Mouse (Mus musculus) CD8-positive naive resting alpha-beta T cell, adult 2 months (primary cell): ENCODE measurements around the gene Prim2.

Experiments used
- DNase-seq, 2 experiments: peaks; one replicate each; pipeline ENCODE4 v3.0.0; 2022; ENCODE audit warnings: low read depth in 2 of 2, low spot score in 2 of 2

The Prim2 gene

GRCm38 (mm10) chr1:33610026-33610721 is 59.4 kb downstream of the Prim2 start:
- DNase-seq: no peak

GRCm38 (mm10) chr1:33608133-33608532 is 61.5 kb downstream of the Prim2 start:
- DNase-seq: no peak

GRCm38 (mm10) chr1:33604087-33604699 is 65.4 kb downstream of the Prim2 start:
- no peak for DNase-seq

GRCm38 (mm10) chr1:33599698-33600097 is 69.9 kb downstream of the Prim2 start:
- DNase-seq: no peak

GRCm38 (mm10) chr1:33599019-33599667 is 70.5 kb downstream of the Prim2 start:
- no peak for DNase-seq

GRCm38 (mm10) chr1:33597043-33597442 is 72.6 kb downstream of the Prim2 start:
- no peak for DNase-seq

GRCm38 (mm10) chr1:33595936-33596335 is 73.7 kb downstream of the Prim2 start:
- DNase-seq: no peak

- DNase-seq: no peak
These were observed 74.6 kb downstream of the Prim2 start for GRCm38 (mm10) chr1:33594966-33595365.

- DNase-seq: no peak
These were observed 75.7 kb downstream of the Prim2 start for GRCm38 (mm10) chr1:33593718-33594388.

- no peak for DNase-seq
These were observed 77.5 kb downstream of the Prim2 start for GRCm38 (mm10) chr1:33591997-33592608.

GRCm38 (mm10) chr1:33590556-33591411 is 78.8 kb downstream of the Prim2 start:
- no peak for DNase-seq

- DNase-seq: no peak
These were observed 80.1 kb downstream of the Prim2 start for GRCm38 (mm10) chr1:33589531-33589930.

- no peak for DNase-seq
These were observed 81.0 kb downstream of the Prim2 start for GRCm38 (mm10) chr1:33588557-33588956.

GRCm38 (mm10) chr1:33584590-33584978 is 85.0 kb downstream of the Prim2 start:
- DNase-seq: no peak

GRCm38 (mm10) chr1:33583817-33584589 is 85.6 kb downstream of the Prim2 start:
- no peak for DNase-seq

- peak; percentile 8 to 31 for DNase-seq
These were observed 91.0 kb downstream of the Prim2 start for GRCm38 (mm10) chr1:33578593-33578992.

- no peak for DNase-seq
These were observed 95.1 kb downstream of the Prim2 start for GRCm38 (mm10) chr1:33574459-33574858.

- peak; percentile 9 to 51 for DNase-seq
These were observed 103.7 kb downstream of the Prim2 start for GRCm38 (mm10) chr1:33565764-33566401.

- no peak for DNase-seq
These were observed 105.6 kb downstream of the Prim2 start for GRCm38 (mm10) chr1:33564032-33564431.
